Mouse (Mus musculus): ENCODE measurements around the gene Cdh23. TPM values are rescaled to one million over a fixed set of nuclear protein-coding genes. Genes with fewer than 3 reads are reported as not detected.
A peak's percentile ranks its signal among the peaks of the same experiment; 100 is the strongest.

The Cdh23 gene
- polyA plus RNA-seq, 1 experiment from 2014 or later = 0.57 TPM

DNA sequence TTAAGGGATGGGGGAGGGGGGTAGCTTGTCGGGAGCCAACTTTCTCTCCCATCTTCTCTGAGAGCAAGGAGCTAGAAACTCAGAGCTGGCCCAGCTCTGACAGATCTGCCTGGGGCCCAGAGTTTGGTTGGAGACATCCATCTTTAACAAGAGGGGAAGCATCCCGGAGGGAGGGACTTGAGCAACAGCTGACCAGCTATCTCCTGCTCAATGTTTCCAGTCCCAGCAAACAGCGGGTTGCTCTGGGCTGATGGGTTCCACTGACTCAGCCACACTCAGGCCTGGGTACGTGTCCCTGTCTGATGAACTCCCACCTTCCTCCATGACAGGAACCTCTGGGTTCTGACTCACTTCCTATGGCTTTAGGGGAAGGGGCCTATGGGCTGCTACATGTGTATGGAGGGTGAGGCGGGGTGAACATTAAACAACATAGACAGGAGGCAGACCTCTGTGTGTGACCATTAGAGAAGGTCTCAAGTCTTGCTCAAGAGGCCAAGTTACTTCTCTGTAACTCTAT lies 305.3 kb downstream of the Cdh23 start:
- no peak overlapping the region for H3K4me3 ChIP-seq (ENCODE audit: low read length)
- H3K9ac ChIP-seq (ENCODE audit: low read depth, low read length) = no peak overlapping the region
- no peak for ATAC-seq (ENCODE audit: low FRiP score, low TSS enrichment)
- no peaks in the 10 kb centered on the region for H3K4me1 ChIP-seq (ENCODE audit: control insufficient read depth, insufficient read depth, low read length)
- no peak overlapping the region for H3K4me2 ChIP-seq (replicated peaks; ENCODE audit: low read depth, low read length)
- H3K9me3 ChIP-seq (ENCODE audit: control insufficient read depth, low read length) = no peaks in the 10 kb centered on the region; the same call in 1 of the 2 replicates
- H3K36me3 ChIP-seq (ENCODE audit: control insufficient read depth, insufficient read depth, low read length) = no peaks in the 10 kb centered on the region
- WGBS = 69% methylated on average over 5 of the region's 5 CpGs
- H3K27me3 ChIP-seq (ENCODE audit: control insufficient read depth, insufficient read depth, low read length) = no peaks in the 10 kb centered on the region
- H3K27ac ChIP-seq (ENCODE audit: low read depth, low read length) = no peak overlapping the region

DNA sequence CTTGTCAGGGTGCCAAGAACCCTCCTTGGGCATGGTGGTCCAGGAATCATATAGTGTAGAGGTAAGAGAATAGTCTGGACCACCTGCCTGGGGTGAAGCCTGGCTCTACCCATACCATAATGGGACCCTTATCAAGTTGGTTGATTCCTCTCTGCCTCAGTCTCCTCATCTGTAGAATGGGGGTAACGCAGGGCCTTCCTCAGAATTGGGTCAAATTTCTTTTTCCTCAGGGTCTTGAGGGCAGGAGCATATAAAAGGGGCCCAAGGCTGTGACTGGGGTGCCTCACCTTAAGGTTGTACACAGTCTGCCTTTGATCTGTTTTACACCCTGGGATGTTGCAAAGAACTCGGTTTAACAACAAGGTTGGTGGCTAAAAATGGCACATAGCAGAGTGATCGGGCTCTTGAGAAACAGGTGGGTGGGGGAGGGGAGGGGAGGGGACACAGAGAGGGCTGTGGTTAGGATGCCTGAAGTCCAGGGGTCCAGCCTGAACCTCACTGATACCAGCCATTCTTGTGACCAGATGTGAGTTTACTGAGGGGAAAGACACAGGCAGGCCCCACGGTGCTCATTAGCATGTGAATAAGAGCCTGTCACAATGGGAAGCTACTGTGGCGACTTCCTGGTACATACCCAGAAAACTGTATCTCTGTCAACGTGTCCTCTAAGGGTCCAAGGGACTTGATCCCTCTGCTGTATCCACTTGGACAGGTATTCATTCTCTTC lies 305.9 kb downstream of the Cdh23 start:
- Histone ChIP-seq H3K4me2 (replicated peaks; ENCODE audit: low read depth, low read length) (no peak overlapping the region), H3K4me3 (ENCODE audit: low read length) (no peak overlapping the region)
- WGBS = 37% methylated on average over 6 of the region's 6 CpGs

DNA sequence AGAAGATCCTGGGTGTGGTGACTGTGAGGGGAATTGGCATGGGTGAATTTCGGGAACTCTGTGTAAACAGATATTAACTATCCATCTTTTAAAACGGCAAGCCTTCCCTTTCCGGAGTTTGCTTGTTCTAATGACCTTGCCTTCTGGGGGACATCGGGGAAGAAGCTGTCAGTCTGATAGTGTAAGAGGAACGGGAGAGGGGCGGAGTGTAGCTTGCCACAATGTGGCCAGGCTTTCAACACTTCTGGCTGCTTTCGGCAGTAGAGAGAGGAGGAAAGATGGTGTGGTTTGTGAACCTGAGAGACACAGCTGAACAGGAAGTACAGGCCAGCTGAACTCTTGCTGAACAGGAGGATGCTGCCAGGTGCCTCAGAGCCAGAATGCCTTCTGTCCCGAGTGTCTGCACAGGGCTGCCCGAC lies 306.8 kb downstream of the Cdh23 start:
- H3K36me3 ChIP-seq (ENCODE audit: control insufficient read depth, insufficient read depth, low read length) = no peaks in the 10 kb centered on the region
- ATAC-seq (ENCODE audit: low FRiP score, low TSS enrichment) = no peak
- no peak overlapping the region for H3K4me3 ChIP-seq (ENCODE audit: low read length)
- H3K4me1 ChIP-seq (ENCODE audit: control insufficient read depth, insufficient read depth, low read length) = no peaks in the 10 kb centered on the region
- H3K27ac ChIP-seq (ENCODE audit: low read depth, low read length) = no peak overlapping the region
- WGBS = 37% methylated on average over 9 of the region's 9 CpGs
- no peaks in the 10 kb centered on the region for H3K27me3 ChIP-seq (ENCODE audit: control insufficient read depth, insufficient read depth, low read length)
- H3K9me3 ChIP-seq (ENCODE audit: control insufficient read depth, low read length) = no peaks in the 10 kb centered on the region; the same call in 1 of the 2 replicates
- H3K4me2 ChIP-seq (replicated peaks; ENCODE audit: low read depth, low read length) = no peak overlapping the region
- H3K9ac ChIP-seq (ENCODE audit: low read depth, low read length) = no peak overlapping the region

More for the DNA sequence above, 305.9 kb downstream of the Cdh23 start:
- Histone ChIP-seq H3K27ac (ENCODE audit: low read depth, low read length) (no peak overlapping the region), H3K27me3 (ENCODE audit: control insufficient read depth, insufficient read depth, low read length) (no peaks in the 10 kb centered on the region), H3K9ac (ENCODE audit: low read depth, low read length) (no peak overlapping the region), H3K9me3 (ENCODE audit: control insufficient read depth, low read length) (no peaks in the 10 kb centered on the region; the same call in 1 of the 2 replicates), H3K36me3 (ENCODE audit: control insufficient read depth, insufficient read depth, low read length) (no peaks in the 10 kb centered on the region), H3K4me1 (ENCODE audit: control insufficient read depth, insufficient read depth, low read length) (no peaks in the 10 kb centered on the region)
- ATAC-seq (ENCODE audit: low FRiP score, low TSS enrichment) = no peak

DNA sequence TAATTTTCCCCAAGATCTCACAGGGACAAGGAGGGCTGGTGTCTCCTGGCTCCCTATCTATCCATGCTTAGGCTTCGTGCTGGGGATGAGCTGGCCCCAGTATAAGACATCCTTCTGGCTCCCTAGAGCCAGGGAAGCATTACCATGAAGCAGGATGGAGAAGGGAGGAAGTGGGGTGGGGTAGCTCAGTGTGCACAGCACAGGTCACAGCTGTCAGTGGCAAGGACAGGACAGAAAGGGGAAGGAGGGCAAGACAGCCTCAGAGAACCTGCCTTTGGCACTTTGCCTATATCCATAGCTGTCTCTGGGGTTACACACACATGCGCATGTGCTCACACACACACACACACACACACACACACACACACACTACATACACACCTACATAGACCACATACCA lies 308.0 kb downstream of the Cdh23 start:
- Histone ChIP-seq H3K27me3 (ENCODE audit: control insufficient read depth, insufficient read depth, low read length) (no peaks in the 10 kb centered on the region), H3K27ac (ENCODE audit: low read depth, low read length) (no peak overlapping the region)

DNA sequence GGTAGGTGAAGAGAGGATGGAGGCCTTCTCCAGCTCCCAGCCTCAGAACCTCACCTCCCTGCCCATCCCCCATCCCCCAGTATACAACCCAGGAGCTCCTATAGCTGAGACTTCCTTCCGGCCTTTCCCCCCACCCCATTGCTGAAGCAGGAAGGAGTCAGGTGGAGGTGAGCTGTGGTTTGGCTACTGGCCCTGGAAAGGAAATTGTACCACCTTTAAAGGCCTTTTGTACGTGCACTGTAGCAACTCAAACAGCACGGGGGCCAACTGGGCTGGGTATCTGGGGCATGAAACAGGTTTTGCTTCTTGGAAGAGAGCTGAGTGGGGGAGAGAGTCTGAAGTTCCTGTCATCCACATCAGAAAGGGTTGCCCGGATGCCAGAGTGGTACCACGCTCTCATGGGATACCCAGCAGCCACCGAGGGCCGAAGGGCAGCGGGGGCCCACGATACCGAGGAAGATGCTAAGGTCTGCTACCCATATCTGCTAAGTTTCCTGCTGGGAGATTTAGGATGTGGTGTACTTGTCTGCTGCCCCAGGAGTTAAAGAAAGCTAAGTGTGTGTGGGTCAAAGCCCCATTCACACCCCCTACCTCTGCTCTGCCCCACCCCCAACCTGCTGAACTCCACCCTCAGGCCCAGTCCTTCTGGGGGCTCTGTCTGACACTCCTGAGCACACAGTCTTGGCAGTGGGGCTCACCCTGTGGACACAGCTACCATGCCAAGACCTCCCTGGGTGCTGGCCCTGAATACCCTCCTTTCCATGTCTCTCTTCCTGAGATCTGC lies 315.0 kb downstream of the Cdh23 start:
- 74% methylated on average over 10 of the region's 10 CpGs for WGBS
- Histone ChIP-seq H3K9ac (ENCODE audit: low read depth, low read length) (no peak overlapping the region), H3K9me3 (ENCODE audit: control insufficient read depth, low read length) (no peaks in the 10 kb centered on the region), H3K36me3 (ENCODE audit: control insufficient read depth, insufficient read depth, low read length) (no peaks in the 10 kb centered on the region), H3K4me1 (ENCODE audit: control insufficient read depth, insufficient read depth, low read length) (no peaks in the 10 kb centered on the region), H3K27me3 (ENCODE audit: control insufficient read depth, insufficient read depth, low read length) (no peaks in the 10 kb centered on the region), H3K27ac (ENCODE audit: low read depth, low read length) (no peak overlapping the region), H3K4me3 (ENCODE audit: low read length) (no peak overlapping the region), H3K4me2 (replicated peaks; ENCODE audit: low read depth, low read length) (no peak overlapping the region)
- no peak for ATAC-seq (ENCODE audit: low FRiP score, low TSS enrichment)

More for the DNA sequence above, 308.0 kb downstream of the Cdh23 start:
- H3K36me3 ChIP-seq (ENCODE audit: control insufficient read depth, insufficient read depth, low read length) = no peaks in the 10 kb centered on the region
- H3K4me1 ChIP-seq (ENCODE audit: control insufficient read depth, insufficient read depth, low read length) = no peaks in the 10 kb centered on the region
- H3K4me3 ChIP-seq (ENCODE audit: low read length) = no peak overlapping the region
- no peak for ATAC-seq (ENCODE audit: low FRiP score, low TSS enrichment)
- 74% methylated on average over 2 of the region's 2 CpGs for WGBS
- H3K9me3 ChIP-seq (ENCODE audit: control insufficient read depth, low read length) = no peaks in the 10 kb centered on the region; the same call in 1 of the 2 replicates
- no peak overlapping the region for H3K4me2 ChIP-seq (replicated peaks; ENCODE audit: low read depth, low read length)
- no peak overlapping the region for H3K9ac ChIP-seq (ENCODE audit: low read depth, low read length)

DNA sequence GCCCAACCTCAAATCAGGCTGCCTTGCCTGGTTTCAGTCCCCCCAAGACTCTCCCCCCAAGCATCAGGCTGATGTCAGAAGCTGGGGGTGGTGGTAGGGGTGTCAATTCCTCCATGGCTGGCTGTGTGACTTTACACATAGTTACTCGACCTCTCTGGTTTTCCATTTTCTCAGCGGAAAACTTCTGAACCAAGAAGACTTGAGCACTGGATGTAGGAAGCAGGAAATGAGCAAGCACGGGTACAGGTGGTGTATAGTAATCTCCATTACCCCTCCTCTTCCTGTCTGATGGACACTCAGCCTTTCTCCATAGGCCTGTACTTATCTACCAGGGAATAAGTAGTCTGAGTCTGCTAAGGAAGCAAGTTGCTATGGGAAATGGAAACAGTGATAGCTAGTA lies 316.1 kb downstream of the Cdh23 start:
- 73% methylated on average over 3 of the region's 3 CpGs for WGBS
- Histone ChIP-seq H3K9me3 (ENCODE audit: control insufficient read depth, low read length) (no peaks in the 10 kb centered on the region), H3K4me2 (replicated peaks; ENCODE audit: low read depth, low read length) (no peak overlapping the region), H3K27me3 (ENCODE audit: control insufficient read depth, insufficient read depth, low read length) (no peaks in the 10 kb centered on the region), H3K4me1 (ENCODE audit: control insufficient read depth, insufficient read depth, low read length) (no peaks in the 10 kb centered on the region), H3K27ac (ENCODE audit: low read depth, low read length) (no peak overlapping the region), H3K4me3 (ENCODE audit: low read length) (no peak overlapping the region), H3K36me3 (ENCODE audit: control insufficient read depth, insufficient read depth, low read length) (no peaks in the 10 kb centered on the region), H3K9ac (ENCODE audit: low read depth, low read length) (no peak overlapping the region)
- no peak for ATAC-seq (ENCODE audit: low FRiP score, low TSS enrichment)

DNA sequence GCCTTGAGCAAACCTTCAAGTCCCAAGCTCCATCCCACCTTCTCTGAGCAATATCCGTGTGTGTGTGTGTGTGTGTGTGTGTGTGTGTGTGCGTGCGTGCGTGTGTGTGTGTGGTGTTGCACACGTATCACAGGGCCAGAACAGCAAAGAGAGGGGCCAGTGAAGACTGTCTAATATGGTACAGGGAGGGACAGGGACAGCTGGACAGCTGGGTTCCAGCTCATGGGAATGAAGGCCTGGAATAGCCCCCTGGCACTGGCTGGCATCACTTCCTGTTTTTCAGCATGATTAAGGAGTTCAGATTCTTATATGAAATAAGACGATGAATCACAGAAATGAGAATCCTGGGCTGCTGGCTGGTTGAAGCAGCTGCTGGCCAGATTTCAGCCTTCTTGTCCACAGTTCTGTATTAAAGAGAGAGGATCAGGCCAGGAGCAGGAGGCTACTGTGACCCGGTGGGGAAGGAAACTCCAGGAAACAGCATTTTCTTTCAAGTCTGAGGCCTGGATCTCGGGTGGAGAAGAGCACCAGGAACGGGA lies 316.8 kb downstream of the Cdh23 start:
- no peak for ATAC-seq (ENCODE audit: low FRiP score, low TSS enrichment)
- Histone ChIP-seq H3K4me3 (ENCODE audit: low read length) (no peak overlapping the region), H3K4me2 (replicated peaks; ENCODE audit: low read depth, low read length) (no peak overlapping the region), H3K9me3 (ENCODE audit: control insufficient read depth, low read length) (no peaks in the 10 kb centered on the region), H3K27ac (ENCODE audit: low read depth, low read length) (no peak overlapping the region), H3K9ac (ENCODE audit: low read depth, low read length) (no peak overlapping the region), H3K4me1 (ENCODE audit: control insufficient read depth, insufficient read depth, low read length) (no peaks in the 10 kb centered on the region), H3K36me3 (ENCODE audit: control insufficient read depth, insufficient read depth, low read length) (no peaks in the 10 kb centered on the region), H3K27me3 (ENCODE audit: control insufficient read depth, insufficient read depth, low read length) (no peaks in the 10 kb centered on the region)
- 71% methylated on average over 9 of the region's 9 CpGs for WGBS

DNA sequence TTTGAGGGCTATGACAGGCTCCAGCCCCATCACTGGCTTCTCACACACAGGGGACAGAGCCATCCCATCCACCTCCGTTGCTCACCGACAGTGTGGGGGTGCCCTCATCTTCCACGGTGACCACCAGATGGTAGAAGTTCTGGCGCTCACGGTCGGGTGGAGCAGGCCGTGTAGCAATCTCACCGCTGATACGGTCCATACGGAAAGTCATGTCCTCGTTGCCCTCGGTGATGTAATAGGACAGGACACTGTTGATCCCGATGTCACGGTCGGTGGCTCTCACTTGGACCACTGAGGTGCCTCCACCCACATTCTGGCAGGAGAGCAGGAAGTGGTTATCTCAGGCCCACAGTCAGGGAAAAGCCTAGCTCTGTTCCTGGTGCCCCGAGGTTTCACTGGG lies 319.6 kb downstream of the Cdh23 start:
- no peak overlapping the region for H3K4me2 ChIP-seq (replicated peaks; ENCODE audit: low read depth, low read length)
- 91% methylated on average over 16 of the region's 16 CpGs for whole genome bisulfite sequencing
- H3K27me3 ChIP-seq (ENCODE audit: control insufficient read depth, insufficient read depth, low read length) = no peaks in the 10 kb centered on the region
- no peak overlapping the region for H3K9ac ChIP-seq (ENCODE audit: low read depth, low read length)
- 0 out of 2 replicates have a peak, but pooled peaks cover 6% of the 10 kb centered on the region for H3K4me1 ChIP-seq (ENCODE audit: control insufficient read depth, insufficient read depth, low read length)
- H3K9me3 ChIP-seq (ENCODE audit: control insufficient read depth, low read length) = no peaks in the 10 kb centered on the region
- H3K36me3 ChIP-seq (ENCODE audit: control insufficient read depth, insufficient read depth, low read length) = no peaks in the 10 kb centered on the region
- H3K4me3 ChIP-seq (ENCODE audit: low read length) = no peak overlapping the region
- ATAC-seq (ENCODE audit: low FRiP score, low TSS enrichment) = 0 out of 2 replicates have a peak, but pooled peaks have one; percentile 28
- no peak overlapping the region for H3K27ac ChIP-seq (ENCODE audit: low read depth, low read length)
